Mouse (Mus musculus) spleen, postnatal 36 days (tissue): Measurements from ENCODE around the gene Pde9a.

ENCODE experiments used
- DNase-seq, 2 experiments: peaks; one replicate each; pipeline ENCODE4 v3.0.0; 2022; ENCODE audit warnings: low spot score in 2 of 2, mixed read lengths in 1 of 2

The Pde9a gene

GRCm38 (mm10) chr17:31386766-31387275, 811 bp downstream of the Pde9a start:
- DNase-seq = no peak

GRCm38 (mm10) chr17:31389432-31390050, 3.5 kb downstream of the Pde9a start:
- no peak for DNase-seq

GRCm38 (mm10) chr17:31391462-31391861, 5.5 kb downstream of the Pde9a start:
- DNase-seq = no peak

GRCm38 (mm10) chr17:31392041-31392440, 6.0 kb downstream of the Pde9a start:
- no peak for DNase-seq

GRCm38 (mm10) chr17:31393811-31394210, 7.8 kb downstream of the Pde9a start:
- DNase-seq = no peak

- no peak for DNase-seq
Measured at GRCm38 (mm10) chr17:31400294-31400693, 14.3 kb downstream of the Pde9a start.

- no peak for DNase-seq
Measured at GRCm38 (mm10) chr17:31401160-31401559, 15.2 kb downstream of the Pde9a start.

- no peak for DNase-seq
Measured at GRCm38 (mm10) chr17:31402713-31403112, 16.7 kb downstream of the Pde9a start.

- no peak for DNase-seq
Measured at GRCm38 (mm10) chr17:31405694-31406227, 19.8 kb downstream of the Pde9a start.

GRCm38 (mm10) chr17:31409741-31410350, 23.8 kb downstream of the Pde9a start:
- no peak for DNase-seq

GRCm38 (mm10) chr17:31415258-31415657, 29.2 kb downstream of the Pde9a start:
- DNase-seq = no peak

- DNase-seq = no peak
Measured at GRCm38 (mm10) chr17:31418804-31419597, 33.0 kb downstream of the Pde9a start.

- DNase-seq = no peak
Measured at GRCm38 (mm10) chr17:31419598-31419950, 33.6 kb downstream of the Pde9a start.

GRCm38 (mm10) chr17:31419995-31420394, 34.0 kb downstream of the Pde9a start:
- DNase-seq = no peak

- no peak for DNase-seq
Measured at GRCm38 (mm10) chr17:31420658-31421057, 34.6 kb downstream of the Pde9a start.

- no peak for DNase-seq
Measured at GRCm38 (mm10) chr17:31422381-31422780, 36.4 kb downstream of the Pde9a start.

- peak; percentile 49 to 57 for DNase-seq
Measured at GRCm38 (mm10) chr17:31423020-31423419, 37.0 kb downstream of the Pde9a start.

GRCm38 (mm10) chr17:31424358-31424757, 38.3 kb downstream of the Pde9a start:
- no peak for DNase-seq

GRCm38 (mm10) chr17:31424798-31425197, 38.8 kb downstream of the Pde9a start:
- DNase-seq = peak; percentile 59 to 60

- no peak for DNase-seq
Measured at GRCm38 (mm10) chr17:31425827-31426698, 40.1 kb downstream of the Pde9a start.

GRCm38 (mm10) chr17:31429402-31429801, 43.4 kb downstream of the Pde9a start:
- DNase-seq = no peak
